Mouse (Mus musculus): ENCODE measurements at regions not wholly inside any gene's neighbourhood (a gene's known extent, or its start where the extent isn't known, plus 50 kb on each side); places are given as distances from the start of the nearest gene placed in this dataset.

DNA sequence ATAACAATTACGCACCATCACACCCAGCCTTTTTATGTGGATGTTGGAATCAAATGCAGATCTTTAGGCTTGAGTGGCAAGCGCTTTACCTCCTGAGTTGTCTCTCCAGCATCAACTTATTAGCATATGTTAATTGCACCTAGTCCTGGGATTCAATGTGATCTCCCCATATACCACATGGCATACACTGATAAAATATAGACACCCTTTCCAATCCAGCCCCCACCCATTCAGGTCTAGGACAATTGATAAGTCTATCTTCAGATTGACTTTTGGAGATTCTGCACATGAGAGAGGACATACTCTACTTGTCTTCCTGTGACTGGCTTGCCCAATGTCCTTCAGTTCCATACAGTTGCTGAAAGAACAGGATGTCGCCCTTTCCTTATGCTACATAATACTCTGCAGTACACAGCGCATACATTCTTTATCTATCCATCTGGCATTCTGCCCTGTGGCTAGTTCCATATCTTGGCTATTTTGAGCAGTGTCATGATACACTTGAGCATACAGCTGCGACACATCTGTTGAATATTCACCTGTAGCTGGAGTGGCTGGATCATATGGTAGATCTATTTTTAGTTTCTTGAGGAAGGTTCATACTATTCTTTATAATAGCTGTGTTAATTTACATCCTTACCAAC, 120.3 kb downstream of the Gsdmc2 start:
- DNase-seq (ENCODE audit: extremely low spot score in 1 of 2, low spot score in 1 of 2) = no peak

- DNase-seq (ENCODE audit: extremely low spot score in 1 of 2, low spot score in 1 of 2) = no peak
Measured at GRCm38 (mm10) chr15:63722991-63723390, 122.0 kb downstream of the Gsdmc2 start.

GRCm38 (mm10) chr15:63721669-63722357, 123.2 kb downstream of the Gsdmc2 start:
- DNase-seq (ENCODE audit: extremely low spot score in 1 of 2, low spot score in 1 of 2) = peak; percentile 26 to 49

DNA sequence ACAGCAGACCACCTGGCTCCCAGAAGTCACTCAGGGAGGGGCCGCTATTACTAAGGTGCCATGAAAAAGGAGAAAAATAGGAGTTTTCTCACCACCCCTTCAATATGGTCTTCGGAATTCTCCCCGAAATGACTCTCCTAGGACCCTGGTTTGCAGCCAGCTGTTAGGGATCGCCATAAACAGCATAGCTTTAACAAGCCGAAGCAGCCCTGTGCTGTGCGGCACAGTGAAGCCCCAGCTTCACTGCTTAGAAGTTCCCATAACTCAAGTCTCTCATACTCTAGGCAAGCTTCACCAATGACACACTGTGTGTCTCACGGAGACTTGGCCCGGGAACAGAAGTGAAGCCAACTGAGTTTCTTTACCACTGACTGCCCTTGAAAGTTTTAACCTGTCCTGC, 127.2 kb downstream of the Gsdmc2 start:
- no peak for DNase-seq (ENCODE audit: extremely low spot score in 1 of 2, low spot score in 1 of 2)

DNA sequence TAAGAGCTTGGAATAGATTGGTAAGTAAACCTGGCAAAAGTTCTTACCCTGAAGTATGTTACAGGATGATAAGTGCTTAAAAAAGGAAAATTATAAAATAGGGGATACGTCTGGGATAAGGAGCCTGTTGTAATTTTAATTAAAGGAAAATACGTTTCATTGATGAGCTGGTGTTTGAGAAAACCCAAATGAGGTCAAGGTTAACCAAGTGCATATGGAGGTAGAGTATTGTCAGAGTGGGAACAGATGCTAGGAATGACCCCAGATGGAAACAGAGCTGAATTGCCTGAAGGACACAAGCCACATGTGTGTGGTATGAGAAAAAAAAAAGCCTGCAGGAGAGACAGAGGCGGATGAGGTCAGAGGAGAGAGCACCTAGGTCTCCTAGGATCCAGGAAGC, 131.3 kb downstream of the Gsdmc2 start:
- DNase-seq (ENCODE audit: extremely low spot score in 1 of 2, low spot score in 1 of 2) = no peak

- no peak for DNase-seq (ENCODE audit: extremely low spot score in 1 of 2, low spot score in 1 of 2)
Measured at GRCm38 (mm10) chr15:63710381-63710780, 134.6 kb downstream of the Gsdmc2 start.

DNA sequence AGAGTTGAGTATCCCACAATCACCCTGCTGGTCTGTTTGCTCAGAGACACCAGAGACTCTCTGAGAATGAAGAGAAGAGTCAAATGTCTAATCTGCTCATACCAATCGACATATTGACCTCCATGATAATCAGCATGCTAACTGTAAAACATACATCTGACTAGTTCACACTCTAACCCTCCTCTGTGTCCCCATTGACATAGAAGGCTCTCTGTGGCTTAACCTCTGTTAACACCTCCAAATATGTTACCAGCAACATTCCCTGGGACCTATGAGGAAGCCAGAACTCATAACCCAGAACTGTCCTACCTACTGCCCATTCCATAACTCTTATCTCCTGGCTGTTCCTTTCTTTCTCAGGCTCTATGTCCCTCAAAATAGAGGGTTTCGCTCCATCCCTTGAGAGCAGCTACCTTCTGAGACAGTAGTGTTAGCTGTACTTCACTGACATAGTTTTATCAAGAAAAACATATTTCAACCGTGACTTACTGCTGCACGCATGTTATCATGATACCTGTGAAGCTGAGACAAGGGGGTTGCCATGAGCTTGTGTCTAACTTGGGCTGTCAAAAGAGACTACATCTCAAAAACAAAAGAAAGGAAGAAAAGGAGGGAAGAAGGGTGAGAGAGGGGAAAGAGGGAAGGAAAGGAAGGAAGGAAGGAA, 135.6 kb downstream of the Gsdmc2 start:
- no peak for DNase-seq (ENCODE audit: extremely low spot score in 1 of 2, low spot score in 1 of 2)

DNA sequence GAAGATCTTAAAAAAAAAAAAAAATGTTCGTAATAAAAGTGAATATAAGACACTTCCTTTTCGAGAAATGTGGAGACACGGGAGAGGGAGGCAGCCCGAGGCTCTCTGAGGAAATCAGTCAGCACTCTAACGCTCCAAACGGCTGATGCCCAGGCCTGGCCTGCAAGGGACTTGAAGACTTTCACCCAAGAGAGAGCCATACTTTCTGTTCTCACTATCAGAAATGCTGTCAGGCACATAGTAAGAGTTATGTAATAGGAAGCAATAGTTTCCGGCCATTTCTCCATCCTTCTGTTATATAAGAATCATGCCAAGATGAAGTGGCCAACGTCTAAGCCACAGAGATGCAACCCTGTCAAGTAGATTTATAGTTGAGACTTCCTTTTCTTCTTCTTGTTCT, 140.3 kb downstream of the Gsdmc2 start:
- no peak for DNase-seq (ENCODE audit: extremely low spot score in 1 of 2, low spot score in 1 of 2)

GRCm38 (mm10) chr15:63697831-63698230, 147.1 kb downstream of the Gsdmc2 start:
- DNase-seq (ENCODE audit: extremely low spot score in 1 of 2, low spot score in 1 of 2) = no peak

DNA sequence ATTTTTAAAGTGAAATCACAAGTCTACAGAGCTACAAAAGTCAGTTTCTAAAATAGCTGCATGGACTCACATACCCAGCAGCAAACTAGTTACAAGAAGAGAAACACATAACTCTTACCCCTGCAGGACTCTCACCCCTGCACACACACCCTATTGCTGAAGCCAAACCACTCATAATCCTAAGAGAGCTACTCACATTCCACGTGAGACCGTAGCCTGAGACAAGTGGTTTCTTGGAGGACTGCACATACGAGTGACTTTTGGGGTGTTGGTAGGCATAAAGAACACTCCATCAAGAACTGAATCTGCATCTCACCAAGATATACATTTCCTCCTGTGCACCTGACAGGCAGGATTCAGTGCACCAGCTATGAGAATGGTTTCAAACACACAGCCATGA, 150.8 kb downstream of the Gsdmc2 start:
- DNase-seq (ENCODE audit: extremely low spot score in 1 of 2, low spot score in 1 of 2) = no peak

DNA sequence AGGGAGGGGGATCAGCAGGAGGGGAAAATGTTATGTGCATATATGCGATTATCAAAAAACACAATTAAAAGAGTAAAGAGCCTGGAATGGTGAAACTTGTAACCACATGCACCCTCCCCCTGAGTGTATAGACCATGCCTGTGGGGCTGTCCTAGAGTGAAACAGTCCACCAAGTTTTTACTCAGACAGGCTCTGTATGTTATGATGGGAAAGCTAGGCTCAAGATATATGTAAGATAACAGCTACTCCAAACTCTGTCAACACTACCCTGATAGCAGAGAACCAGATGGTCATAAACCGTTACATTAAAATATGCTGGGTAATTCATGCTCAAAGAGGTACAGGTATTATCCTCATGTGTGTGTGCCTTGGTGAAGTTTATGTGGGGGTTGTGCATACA, 151.4 kb downstream of the Gsdmc2 start:
- no peak for DNase-seq (ENCODE audit: extremely low spot score in 1 of 2, low spot score in 1 of 2)

DNA sequence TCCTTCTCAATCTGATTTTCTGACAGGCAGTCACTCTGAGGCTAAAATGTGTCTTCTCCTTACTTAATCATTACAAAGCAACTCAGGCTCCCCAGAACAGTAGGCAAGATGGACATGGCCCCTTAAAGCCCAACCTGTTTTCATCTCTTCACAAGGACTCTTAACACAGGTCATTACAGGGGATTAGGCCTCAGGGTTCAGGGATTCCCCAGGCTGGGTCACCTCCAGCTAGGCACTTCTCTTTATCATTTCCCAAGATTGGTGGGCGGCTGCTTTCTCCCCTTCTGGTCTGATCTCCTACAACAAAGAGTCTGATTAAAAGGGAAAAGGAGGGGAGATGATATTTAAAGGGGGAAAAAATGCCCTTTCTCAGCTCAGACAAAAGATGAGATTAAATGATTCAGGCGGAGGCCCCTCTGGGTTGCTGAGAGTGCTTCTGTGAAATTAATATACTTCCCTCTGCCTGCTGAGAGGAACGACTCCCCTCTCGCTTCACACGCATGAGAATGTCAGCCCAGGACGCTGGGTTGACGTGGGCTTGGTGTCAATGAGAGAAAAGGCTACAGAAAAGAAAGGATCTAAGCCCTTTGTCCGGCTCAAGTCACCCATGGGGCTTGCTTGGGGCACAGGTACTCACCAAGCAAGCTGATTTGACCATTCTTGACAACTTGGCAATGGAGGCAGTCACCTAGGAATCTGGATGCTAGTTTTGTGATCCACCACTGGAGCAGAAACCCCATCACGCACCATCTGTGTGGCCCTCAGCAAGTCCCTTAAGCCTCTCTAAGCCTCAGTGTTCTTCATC, 152.3 kb downstream of the Gsdmc2 start:
- no peak for DNase-seq (ENCODE audit: extremely low spot score in 1 of 2, low spot score in 1 of 2)

DNA sequence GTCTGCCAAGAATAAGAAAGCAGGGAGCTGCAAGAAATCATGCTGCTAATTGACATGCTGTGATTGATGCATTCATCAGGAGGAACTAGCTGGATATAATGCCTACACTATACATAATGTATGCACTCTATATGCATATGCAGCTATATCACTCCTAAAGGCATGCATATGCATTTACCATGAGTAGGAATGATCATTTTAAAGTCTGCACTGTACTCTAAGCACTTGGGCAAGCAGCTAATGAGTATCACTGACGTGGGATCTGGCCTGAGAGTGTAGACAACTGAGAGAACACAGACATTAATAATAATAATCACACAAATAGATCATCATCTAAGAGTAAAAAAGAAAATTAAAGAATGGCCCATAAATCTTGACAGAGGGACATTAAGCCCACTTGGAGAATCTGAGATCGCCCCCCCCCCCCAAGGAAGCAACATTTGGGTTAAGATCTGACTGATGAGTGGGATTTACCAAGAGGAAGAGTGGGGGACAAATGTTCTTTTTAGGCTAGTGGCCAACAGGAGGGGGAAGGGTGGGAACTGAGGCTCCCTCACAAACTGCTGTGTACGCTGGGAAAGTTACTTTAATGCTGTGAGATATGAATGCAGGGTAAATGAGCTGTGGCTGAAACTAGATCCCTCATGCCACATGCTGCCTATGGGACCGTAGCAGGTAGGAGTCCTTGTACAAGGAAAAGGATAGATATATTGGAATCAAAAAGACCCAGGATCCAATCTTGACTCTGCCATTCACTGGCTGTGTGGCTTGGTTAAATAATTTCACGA, 155.0 kb downstream of the Gsdmc2 start:
- no peak for DNase-seq (ENCODE audit: extremely low spot score in 1 of 2, low spot score in 1 of 2)

- no peak for DNase-seq (ENCODE audit: extremely low spot score in 1 of 2, low spot score in 1 of 2)
Measured at GRCm38 (mm10) chr15:63687852-63688251, 157.1 kb downstream of the Gsdmc2 start.

GRCm38 (mm10) chr15:63686954-63687562, 157.9 kb downstream of the Gsdmc2 start:
- DNase-seq (ENCODE audit: extremely low spot score in 1 of 2, low spot score in 1 of 2) = no peak

DNA sequence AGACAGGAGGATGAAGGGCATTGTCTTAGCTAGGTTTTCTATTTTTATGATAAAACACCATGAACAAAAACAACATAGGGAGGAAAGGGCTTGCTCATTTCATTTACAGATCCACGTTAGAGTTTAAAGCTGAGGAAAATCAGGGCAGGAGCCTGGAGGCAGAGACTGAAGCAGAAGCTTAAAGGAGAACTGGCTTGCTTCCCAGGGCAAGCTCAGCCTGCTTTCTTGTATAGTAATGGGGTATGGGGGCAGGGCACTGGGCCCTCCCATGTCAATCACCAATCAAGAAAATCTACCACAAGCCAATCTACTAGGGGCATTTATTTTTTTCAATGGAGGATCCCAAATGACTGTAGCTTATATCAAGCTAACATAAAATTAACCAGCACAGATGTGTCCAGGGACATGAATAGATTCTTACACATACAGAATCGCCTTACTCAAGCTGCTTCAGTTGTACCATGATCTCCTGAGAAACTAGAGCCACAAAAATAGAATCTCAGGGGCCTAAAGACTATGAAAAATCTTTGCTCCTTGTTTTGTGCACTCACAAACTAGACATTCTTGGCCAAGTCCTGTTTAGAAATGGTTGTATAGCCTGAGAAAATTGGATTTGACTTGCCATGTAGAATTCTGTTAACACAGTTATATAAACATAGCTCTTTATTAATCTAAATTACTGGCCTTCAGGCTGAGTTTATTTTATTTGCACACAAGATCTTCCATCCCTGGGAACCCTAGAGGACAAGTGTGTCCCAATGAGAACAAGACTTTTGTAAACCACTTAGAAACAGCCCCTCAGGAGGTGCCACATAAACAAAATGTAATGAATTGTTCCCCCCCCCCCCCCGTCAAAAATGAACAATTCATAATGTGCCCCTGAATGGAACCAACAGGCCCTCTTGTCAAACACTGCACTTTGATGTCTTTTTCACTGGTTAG, 164.7 kb downstream of the Gsdmc2 start:
- DNase-seq (ENCODE audit: extremely low spot score in 1 of 2, low spot score in 1 of 2) = no peak

DNA sequence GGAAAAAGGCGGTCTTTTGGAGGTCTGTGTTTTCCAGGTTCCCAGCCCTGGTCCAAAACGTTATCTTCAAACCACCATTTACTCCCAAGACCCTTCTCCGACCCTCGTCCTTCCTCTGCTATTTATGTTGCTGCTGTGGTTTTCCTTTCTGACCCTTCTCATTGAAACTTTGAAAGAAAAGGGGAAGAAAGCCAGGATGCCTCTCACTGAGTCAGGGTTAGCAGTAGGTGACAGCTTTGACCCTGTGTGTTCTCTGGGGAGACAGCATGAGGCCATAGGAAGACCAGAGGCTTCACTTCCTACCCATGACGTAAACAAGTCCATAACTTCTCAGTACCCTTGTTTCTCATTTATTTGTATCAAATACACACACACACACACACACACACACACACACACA, 166.1 kb downstream of the Gsdmc2 start:
- DNase-seq (ENCODE audit: extremely low spot score in 1 of 2, low spot score in 1 of 2) = no peak

DNA sequence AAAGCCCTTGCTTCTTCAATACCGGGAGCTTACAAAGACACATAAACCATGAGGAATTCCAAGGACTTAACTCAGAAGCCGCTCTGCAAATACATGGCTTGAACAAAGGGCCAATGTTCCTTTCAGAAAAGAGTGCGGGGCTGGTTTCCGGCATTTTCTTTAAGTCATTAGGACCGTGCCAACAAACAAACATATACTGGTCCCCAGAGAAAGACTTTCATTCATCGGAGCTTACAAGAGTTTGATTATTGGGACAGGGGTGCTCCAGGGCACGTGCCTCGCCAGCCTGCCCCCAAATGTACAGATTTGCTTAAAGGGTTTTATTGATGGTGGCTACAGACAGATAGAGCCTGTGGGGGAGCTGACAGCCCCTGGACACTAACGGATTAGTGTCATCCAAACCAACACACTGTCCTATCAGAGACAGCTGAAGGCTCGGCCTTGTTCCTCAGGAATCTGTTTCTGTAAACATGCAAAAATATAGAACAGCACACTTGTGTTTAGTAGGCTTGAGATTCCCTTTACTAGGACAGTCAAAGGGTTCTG, 169.4 kb downstream of the Gsdmc2 start:
- DNase-seq (ENCODE audit: extremely low spot score in 1 of 2, low spot score in 1 of 2) = no peak
